Mouse (Mus musculus) frontal cortex, postnatal 10 days (tissue): ENCODE measurements around the gene Mff.

Source experiments
- DNase-seq, 2 experiments: peaks; one replicate each; pipeline ENCODE4 v3.0.0; 2022; ENCODE audit warnings: low spot score in 2 of 2, mixed read lengths in 1 of 2

Mff gene

DNA sequence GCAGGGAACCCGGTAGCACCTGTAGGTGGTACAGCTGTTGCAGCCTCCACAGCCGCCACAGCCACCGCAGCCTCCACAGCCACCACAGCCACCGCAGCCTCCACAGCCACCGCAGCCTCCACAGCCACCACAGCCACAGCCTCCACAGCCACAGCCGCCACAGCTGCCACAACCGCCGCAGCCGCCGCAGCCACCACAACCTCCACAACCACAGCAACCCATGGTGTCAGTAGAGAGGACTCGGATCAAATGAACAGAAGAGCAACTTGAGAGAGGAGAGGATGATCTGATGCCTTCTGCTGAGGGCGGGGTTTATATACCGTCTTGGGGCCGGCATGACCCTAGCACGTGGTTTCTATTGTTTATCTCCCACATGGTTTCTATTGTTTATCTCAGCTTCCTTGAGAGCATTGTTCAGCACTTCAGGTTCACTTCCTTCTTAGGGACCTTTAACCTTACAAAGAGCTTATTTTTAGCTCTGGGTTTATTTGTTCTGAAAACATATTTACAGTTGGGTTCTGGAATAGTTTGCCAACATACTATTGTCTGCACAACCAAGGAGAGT, 46.4 kb downstream of the Mff start, which contains the start of gene Gm47791:
Gene Gm47791, minus strand, starts transcription at position 222 of the 565 bp plus-strand sequence.
- DNase-seq: no peak

DNA sequence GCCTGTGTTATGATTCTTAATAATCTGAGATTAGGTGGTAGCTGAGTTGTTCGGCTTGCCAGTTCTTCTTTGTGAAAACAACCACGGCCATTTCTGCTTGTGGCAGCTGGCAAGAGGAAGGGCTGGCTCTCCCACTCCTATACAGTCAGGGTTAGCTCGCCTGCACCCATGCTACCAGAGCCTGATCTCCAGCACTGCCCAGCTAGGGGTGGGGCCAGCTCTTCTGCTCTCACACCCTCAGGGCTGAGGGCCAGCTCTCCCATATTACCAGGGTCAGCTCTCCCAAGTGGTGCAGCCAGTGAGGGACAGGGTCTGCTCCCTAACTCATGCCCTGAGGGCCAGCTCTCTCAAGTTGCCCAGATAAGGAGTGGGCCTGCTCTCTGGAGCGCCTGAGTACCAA, 47.7 kb downstream of the Mff start:
- DNase-seq: no peak

GRCm38 (mm10) chr1:82773208-82773607, 48.5 kb downstream of the Mff start:
- no peak for DNase-seq

GRCm38 (mm10) chr1:82775293-82775692, 50.6 kb downstream of the Mff start:
- DNase-seq: no peak

DNA sequence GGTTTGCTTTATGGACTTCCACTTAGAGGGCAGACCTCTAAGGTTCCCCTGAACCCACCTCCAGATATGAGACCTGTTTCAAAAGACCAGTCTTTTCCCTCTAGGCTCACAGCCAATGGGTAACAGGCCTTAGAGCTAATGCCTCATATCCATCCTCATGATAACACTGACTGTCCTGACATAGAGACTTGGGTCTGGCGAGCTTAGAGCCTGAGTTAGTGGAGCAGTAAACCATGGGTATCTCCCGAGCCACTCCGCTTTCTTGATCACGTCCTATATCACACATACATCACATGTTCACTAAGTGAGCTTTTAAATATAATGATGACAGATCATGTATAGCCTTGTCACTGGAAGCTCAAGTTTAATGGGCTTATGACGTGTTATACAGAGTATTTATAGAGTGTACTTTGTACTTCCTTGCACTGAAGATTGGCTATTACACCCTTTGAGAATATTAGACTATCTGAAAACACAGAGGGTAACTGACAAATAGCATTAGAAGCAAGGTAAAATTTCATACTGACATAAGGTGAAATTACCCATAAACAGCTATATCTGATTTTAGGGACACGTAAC, 54.8 kb downstream of the Mff start:
- DNase-seq: no peak

GRCm38 (mm10) chr1:82783559-82783958, 58.9 kb downstream of the Mff start:
- no peak for DNase-seq

DNA sequence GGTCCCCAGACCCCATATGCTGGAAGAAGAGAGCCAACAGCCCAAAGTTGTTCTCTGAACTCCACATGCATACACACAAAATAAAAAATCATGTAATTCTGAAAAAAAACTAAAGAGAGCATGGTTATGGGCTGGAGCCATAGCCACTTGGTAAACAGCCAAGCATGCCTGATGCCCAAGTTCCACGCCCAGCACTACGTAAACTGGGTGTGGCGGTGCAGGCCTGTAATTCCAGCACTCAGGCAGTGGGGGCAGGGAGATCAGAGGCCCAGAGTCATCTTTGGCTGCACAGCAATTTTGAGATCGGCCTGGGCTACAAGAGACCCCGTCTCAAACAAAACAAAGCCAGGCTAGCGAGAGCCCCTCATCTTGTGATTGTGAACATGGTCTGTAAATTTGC, 60.9 kb downstream of the Mff start:
- no peak for DNase-seq

DNA sequence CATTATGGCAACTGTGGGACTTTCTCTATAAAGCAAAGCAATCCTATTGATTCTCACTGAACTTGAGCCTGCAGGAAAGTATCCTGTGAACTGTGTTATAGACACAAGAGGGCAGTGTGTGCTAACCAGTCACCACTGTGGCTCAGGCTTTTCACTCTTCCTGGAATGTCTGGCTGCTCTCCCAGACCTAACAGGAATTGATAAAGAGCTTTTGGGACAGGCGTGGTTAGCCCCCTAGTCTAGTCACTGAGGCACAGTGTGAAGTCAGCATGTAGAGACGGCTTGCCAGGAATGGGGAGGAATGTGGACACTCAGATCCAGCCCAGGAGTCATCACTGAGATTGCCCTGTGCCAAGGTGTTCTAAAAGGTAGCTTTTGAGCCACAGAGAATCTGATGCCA, 62.7 kb downstream of the Mff start:
- DNase-seq: peak; percentile 27 to 58

DNA sequence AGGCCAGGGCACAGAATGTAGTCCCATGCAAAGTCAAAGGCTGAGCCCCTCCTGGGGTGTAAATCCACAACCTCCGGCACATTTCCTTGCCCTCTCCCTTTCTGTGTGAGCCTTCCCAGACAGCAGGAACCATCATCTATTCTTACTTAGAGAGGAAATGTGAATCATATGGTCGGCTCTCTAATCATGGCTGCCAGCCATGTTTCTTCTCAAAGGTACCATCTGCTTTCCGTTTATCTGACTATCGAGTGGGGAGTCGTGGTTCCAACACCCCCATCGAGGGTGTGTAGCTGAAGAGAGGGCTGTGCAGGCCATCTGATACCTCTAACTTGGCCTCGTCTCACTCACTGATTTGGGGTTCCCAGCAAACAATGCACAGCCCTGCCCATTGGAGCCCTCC, 63.4 kb downstream of the Mff start:
- no peak for DNase-seq

DNA sequence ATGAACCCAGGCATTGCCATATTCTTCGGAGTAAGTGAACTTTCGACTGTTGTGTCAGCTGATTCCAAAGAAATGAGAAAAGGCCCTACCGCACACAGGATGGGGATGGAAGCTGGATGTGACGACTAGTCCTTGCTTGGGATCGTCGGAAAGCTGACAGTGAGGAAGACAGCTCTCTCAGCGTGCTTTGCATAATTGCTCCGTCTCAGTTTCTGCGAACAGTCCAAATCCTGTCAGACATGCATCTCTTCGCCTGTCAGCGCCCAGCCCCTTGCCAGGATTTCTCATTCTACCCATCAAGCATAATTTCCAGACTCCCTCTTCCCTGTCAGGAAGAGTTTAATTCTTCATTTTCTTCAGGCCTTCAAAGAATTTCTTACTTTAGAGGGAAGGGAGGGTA, 66.4 kb downstream of the Mff start:
- no peak for DNase-seq

GRCm38 (mm10) chr1:82792238-82792637, 67.5 kb downstream of the Mff start:
- no peak for DNase-seq

DNA sequence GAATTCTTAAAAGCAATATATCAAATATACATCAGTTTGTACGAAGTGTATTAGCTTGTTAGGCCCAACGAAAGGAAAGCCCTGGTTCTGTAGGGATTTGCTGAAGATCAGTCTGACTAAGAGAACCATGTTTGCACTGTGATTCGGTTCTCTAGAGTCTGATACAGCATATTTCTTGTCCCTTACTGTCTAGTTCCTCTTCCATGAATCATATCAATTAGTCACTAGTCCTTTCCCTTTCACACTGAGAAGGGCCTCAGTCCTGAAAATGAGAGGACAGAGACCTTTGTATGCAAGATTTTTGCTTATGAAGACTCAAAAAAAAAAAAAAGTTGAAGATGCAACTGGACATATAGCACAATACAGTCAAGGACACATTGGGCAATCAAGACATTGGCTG, 68.4 kb downstream of the Mff start:
- no peak for DNase-seq

DNA sequence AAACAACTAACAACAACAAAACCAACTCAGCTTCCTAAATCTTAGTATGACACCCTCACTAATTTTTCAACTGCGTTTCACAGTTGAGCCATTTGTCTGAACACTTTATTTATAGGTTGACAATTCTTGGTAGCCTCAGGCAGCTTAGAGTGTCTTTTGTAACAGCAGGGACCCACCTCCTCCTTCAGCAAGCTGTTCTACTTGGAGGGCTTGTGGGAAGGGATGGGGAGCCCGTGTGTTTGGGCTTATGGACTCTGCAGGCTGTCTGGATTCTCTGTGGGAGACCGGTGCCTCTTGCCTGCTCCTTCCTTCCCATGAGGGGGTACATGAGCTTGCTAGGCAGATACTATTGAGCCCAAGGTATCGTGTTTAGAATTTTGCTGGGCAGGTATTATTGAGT, 69.3 kb downstream of the Mff start:
- DNase-seq: peak in 1 of 2 experiments; percentile 54

DNA sequence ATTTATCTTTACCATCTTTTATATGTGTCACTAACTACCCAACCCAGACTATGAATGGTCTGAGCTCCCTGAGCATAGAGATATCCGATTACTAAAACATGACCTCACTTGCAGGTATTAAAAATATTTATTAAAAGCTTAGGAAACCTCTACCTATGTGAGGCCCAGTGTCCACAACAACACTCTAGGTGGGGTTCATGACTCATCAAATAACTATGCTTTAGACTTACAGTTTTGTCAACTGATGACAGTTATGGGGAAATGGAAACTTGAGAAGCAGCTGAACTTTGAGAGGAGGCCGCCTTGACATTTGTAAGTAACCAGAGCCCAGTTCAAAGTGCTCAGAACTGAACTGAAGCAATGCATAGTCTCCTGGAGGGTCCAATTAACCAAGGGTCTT, 70.5 kb downstream of the Mff start:
- DNase-seq: no peak

GRCm38 (mm10) chr1:82795702-82796443, 71.2 kb downstream of the Mff start:
- no peak for DNase-seq

DNA sequence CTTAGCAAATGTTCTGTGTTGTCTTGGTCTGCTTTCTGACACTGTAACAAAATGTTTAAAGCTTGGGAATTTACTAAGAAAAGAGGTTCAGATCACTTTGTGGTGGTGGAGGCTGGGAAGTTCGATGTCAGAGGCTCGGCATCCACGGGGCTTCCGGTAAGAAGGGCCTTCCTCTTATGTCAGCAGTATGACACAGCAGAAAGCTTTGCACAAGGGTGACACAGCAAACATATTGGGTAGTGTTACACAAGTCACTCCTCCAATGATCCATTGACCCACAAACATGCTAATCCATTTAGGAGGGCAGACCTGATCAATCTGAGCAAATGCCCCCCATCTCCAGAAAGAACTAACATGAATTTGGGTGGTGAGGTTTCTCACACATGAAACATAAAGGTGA, 72.4 kb downstream of the Mff start:
- no peak for DNase-seq

- DNase-seq: no peak
Measured at GRCm38 (mm10) chr1:82798304-82798703, 73.6 kb downstream of the Mff start.

GRCm38 (mm10) chr1:82798922-82799321, 74.2 kb downstream of the Mff start:
- DNase-seq: no peak

DNA sequence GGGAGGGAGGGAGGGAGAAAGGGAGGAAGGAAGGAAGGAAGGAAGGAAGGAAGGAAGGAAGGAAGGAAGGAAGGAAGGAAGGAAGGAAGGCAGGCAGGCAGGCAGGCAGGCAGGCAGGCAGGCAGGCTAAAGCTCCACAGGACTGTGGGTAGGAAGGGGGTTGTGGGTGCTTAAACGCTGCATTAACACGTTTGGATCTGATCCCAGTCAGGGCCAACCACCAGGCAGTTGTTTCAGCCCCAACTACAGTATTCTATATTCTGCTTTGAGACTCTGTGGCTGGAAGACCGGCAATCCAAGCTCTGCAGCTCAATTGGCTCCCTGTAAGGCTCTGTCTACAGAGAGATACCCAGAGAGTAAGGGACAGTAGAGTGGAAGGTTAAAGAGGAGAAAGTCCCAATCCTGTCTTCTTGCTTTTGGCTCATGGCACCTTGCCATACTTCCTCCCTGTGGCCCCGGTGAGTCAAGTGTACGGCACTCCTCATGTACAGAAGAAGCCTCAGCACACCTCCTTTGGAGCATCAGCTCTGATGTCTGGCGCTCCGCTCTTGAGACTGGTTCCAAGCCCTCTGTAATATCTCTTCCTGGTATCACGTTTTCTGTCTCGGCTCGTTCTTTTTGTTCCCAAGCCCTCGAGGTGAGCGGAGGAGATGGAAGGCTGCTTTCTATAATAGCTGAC, 76.6 kb downstream of the Mff start:
- no peak for DNase-seq
